Mouse (Mus musculus) right cerebral cortex, postnatal 10 days (tissue): ENCODE measurements around the gene Epsti1.
A peak's percentile ranks its signal among the peaks of the same experiment; 100 is the strongest.
"Not testable (repeated sequence)": the region's sequence is repeated elsewhere in the genome, so short reads cannot be mapped to it uniquely, and the experiment has no call there.

Source experiments
- DNase-seq, 2 experiments: peaks; one replicate each; pipeline ENCODE4 v3.0.0; 2021; ENCODE audit warnings: low spot score in 2 of 2

The Epsti1 gene

GRCm38 (mm10) chr14:77904171-77904762, at the start of gene Epsti1:
Epsti1 (plus strand) TSS chr14:77904239.
- DNase-seq = no peak

GRCm38 (mm10) chr14:77859894-77860293, 44.1 kb upstream of the Epsti1 start:
- no peak for DNase-seq

- DNase-seq = no peak
Observed at GRCm38 (mm10) chr14:77860841-77861560, 43.0 kb upstream of the Epsti1 start.

- DNase-seq = no peak
Observed at GRCm38 (mm10) chr14:77864051-77864450, 40.0 kb upstream of the Epsti1 start.

- no peak for DNase-seq
Observed at GRCm38 (mm10) chr14:77864510-77864909, 39.5 kb upstream of the Epsti1 start.

- no peak for DNase-seq
Observed at GRCm38 (mm10) chr14:77867601-77868000, 36.4 kb upstream of the Epsti1 start.

- no peak for DNase-seq
Observed at GRCm38 (mm10) chr14:77870926-77871325, 33.1 kb upstream of the Epsti1 start.

GRCm38 (mm10) chr14:77871380-77871975, 32.6 kb upstream of the Epsti1 start:
- DNase-seq = no peak

GRCm38 (mm10) chr14:77874304-77875241, 29.5 kb upstream of the Epsti1 start, which contains the start of gene Dnajc15:
Dnajc15 (minus strand) TSS chr14:77875125.
- DNase-seq = peak; percentile 91 to 92

- DNase-seq = no peak
Observed at GRCm38 (mm10) chr14:77876199-77876598, 27.8 kb upstream of the Epsti1 start.

GRCm38 (mm10) chr14:77877876-77878275, 26.2 kb upstream of the Epsti1 start:
- not testable (repeated sequence) for DNase-seq

GRCm38 (mm10) chr14:77881998-77882397, 22.0 kb upstream of the Epsti1 start:
- DNase-seq = no peak

- DNase-seq = no peak
Observed at GRCm38 (mm10) chr14:77882669-77883068, 21.4 kb upstream of the Epsti1 start.

- DNase-seq = no peak
Observed at GRCm38 (mm10) chr14:77886376-77886775, 17.7 kb upstream of the Epsti1 start.

- no peak for DNase-seq
Observed at GRCm38 (mm10) chr14:77886941-77887340, 17.1 kb upstream of the Epsti1 start.

GRCm38 (mm10) chr14:77889911-77890310, 14.1 kb upstream of the Epsti1 start:
- DNase-seq = no peak

GRCm38 (mm10) chr14:77895951-77896350, 8.1 kb upstream of the Epsti1 start:
- no peak for DNase-seq

- DNase-seq = no peak
Observed at GRCm38 (mm10) chr14:77902541-77902940, 1.5 kb upstream of the Epsti1 start.

GRCm38 (mm10) chr14:77905466-77905865, 1.4 kb downstream of the Epsti1 start:
- DNase-seq = no peak

GRCm38 (mm10) chr14:77906586-77906985, 2.5 kb downstream of the Epsti1 start:
- no peak for DNase-seq

- no peak for DNase-seq
Observed at GRCm38 (mm10) chr14:77915776-77916175, 11.7 kb downstream of the Epsti1 start.

- DNase-seq = no peak
Observed at GRCm38 (mm10) chr14:77921641-77922040, 17.6 kb downstream of the Epsti1 start.
